In genomic region chr16:33942341-33942740, GRCm38 (mm10) we compare ENCODE assay signal across 7 mouse cellular contexts. TPM values are rescaled to one million over a fixed set of nuclear protein-coding genes. Genes with fewer than 3 reads are reported as not detected.
DNase-seq lines count a peak whose midpoint lies in the region; ATAC-seq lines count a peak whose summit lies in the region.

No protein-coding gene starts in this region.

- no peak overlapping the region for H3K9ac ChIP-seq in neural tube, embryonic 11.5 days (ENCODE audit: low read length)
- H3K9ac ChIP-seq in intestine, embryonic 16.5 days (ENCODE audit: low read depth, low read length): no peak overlapping the region

- H3K9me3 ChIP-seq in neural tube, embryonic 11.5 days (ENCODE audit: control insufficient read depth, low read length): no peaks in the 10 kb centered on the region
- no peaks in the 10 kb centered on the region for H3K9me3 ChIP-seq in intestine, embryonic 16.5 days (ENCODE audit: control insufficient read depth, low read length)

- H3K27me3 ChIP-seq in neural tube, embryonic 11.5 days (ENCODE audit: control insufficient read depth, insufficient read depth, low read length): no peaks in the 10 kb centered on the region
- H3K27me3 ChIP-seq in intestine, embryonic 16.5 days (replicated peaks; ENCODE audit: control insufficient read depth, insufficient read depth, low read length): no peaks in the 10 kb centered on the region

- peak; percentile 63 for DNase-seq in neural tube, embryonic 11.5 days (ENCODE audit: low spot score)
- no peak for DNase-seq in neural tube, embryonic 10.5 days (ENCODE audit: extremely low spot score, low spot score)
- peak; percentile 56 for DNase-seq in forelimb bud, embryonic 11.5 days (ENCODE audit: low read depth, low spot score)
- DNase-seq in lung, postnatal 36 days: peak; percentile 73
- DNase-seq in spleen, postnatal 36 days (ENCODE audit: low spot score in 2 of 2): no peak
- no peak for DNase-seq in spleen, postnatal 14 days (ENCODE audit: low spot score in 2 of 2)

- no peak overlapping the region for H3K4me3 ChIP-seq in neural tube, embryonic 11.5 days (ENCODE audit: low read depth, low read length)
- H3K4me3 ChIP-seq in intestine, embryonic 16.5 days (ENCODE audit: low read length): no peak overlapping the region

- no peak overlapping the region for H3K27ac ChIP-seq in neural tube, embryonic 11.5 days (ENCODE audit: low read depth, low read length)
- H3K27ac ChIP-seq in intestine, embryonic 16.5 days (ENCODE audit: low read length): 0 out of 2 replicates have a peak overlapping the region, but pooled peaks have one; percentile 29

- ATAC-seq in neural tube, embryonic 11.5 days (ENCODE audit: insufficient read depth, low FRiP score, low TSS enrichment): no peak
- ATAC-seq in intestine, embryonic 16.5 days: no peak

- peaks cover 10% of the 10 kb centered on the region for H3K4me1 ChIP-seq in neural tube, embryonic 11.5 days (ENCODE audit: control insufficient read depth, insufficient read depth, low read length)
- peaks cover 33% of the 10 kb centered on the region for H3K4me1 ChIP-seq in intestine, embryonic 16.5 days (ENCODE audit: control insufficient read depth, insufficient read depth, low read length)

- no peak overlapping the region for H3K4me2 ChIP-seq in neural tube, embryonic 11.5 days (ENCODE audit: low read depth)
- H3K4me2 ChIP-seq in intestine, embryonic 16.5 days (ENCODE audit: low read depth, low read length): no peak overlapping the region

- 65% methylated on average over 11 of the region's 11 CpGs for WGBS in neural tube, embryonic 11.5 days
- WGBS in intestine, embryonic 16.5 days: 62% methylated on average over 11 of the region's 11 CpGs

- no peaks in the 10 kb centered on the region for H3K36me3 ChIP-seq in neural tube, embryonic 11.5 days (ENCODE audit: control insufficient read depth, insufficient read depth, low read length)
- no peaks in the 10 kb centered on the region for H3K36me3 ChIP-seq in intestine, embryonic 16.5 days (ENCODE audit: control insufficient read depth, insufficient read depth, low read length)

RNA-seq across cellular contexts. Expression of gene Umps, which starts 24.5 kb away (rescaled TPM):
- polyA plus RNA-seq in neural tube, embryonic 11.5 days (2014; fragmentation: Nextera tagmentation; extraction: Ambion mirVana): 65.7 and 66.5 TPM in 2 replicates
- polyA plus RNA-seq in intestine, embryonic 16.5 days (2015; fragmentation: Nextera tagmentation; extraction: Ambion mirVana): 40.0 and 49.4 TPM in 2 replicates

Comparison
In these comparisons a context has a peak if more than half of its experiments do, and no peak if none do; other contexts are left out.
1. DNase-seq: peak in neural tube, embryonic 11.5 days (single experiment), forelimb bud, embryonic 11.5 days (single experiment) and lung, postnatal 36 days (single experiment); none in neural tube, embryonic 10.5 days (single experiment), spleen, postnatal 36 days (0 of 2) and spleen, postnatal 14 days (0 of 2).